Mouse (Mus musculus) forebrain, embryonic 13.5 days (tissue): ENCODE data around the gene Gal. TPM values are rescaled to one million over a fixed set of nuclear protein-coding genes. Genes with fewer than 3 reads are reported as not detected.

ENCODE experiments used
- ATAC-seq: fragments of 200-750 bp; cut with Nextera tagmentation; 2 replicates; pipeline ENCODE4 v1.8.0; 2017
- H3K27ac ChIP-seq: fragments of 300-500 bp; sonication (generic); 2 replicates; pipeline ENCODE4 v1.5.1; 2015; ENCODE audit warnings: inconsistent platforms, mild to moderate bottlenecking, moderate library complexity
- H3K27me3 ChIP-seq: fragments of 300-500 bp; sonication (generic); 2 replicates; pipeline ENCODE4 v1.6.1; 2015; ENCODE audit warnings: mild to moderate bottlenecking, inconsistent platforms
- H3K36me3 ChIP-seq: fragments of 300-500 bp; sonication (generic); 2 replicates; pipeline ENCODE4 v1.6.1; 2015; ENCODE audit warnings: mild to moderate bottlenecking, inconsistent platforms; ENCODE audit not compliant: poor library complexity, severe bottlenecking
- H3K4me1 ChIP-seq: fragments of 300-500 bp; sonication (generic); 2 replicates; pipeline ENCODE4 v1.6.1; 2015; ENCODE audit warnings: inconsistent platforms
- H3K4me2 ChIP-seq: fragments of 300-500 bp; sonication (generic); 2 replicates; pipeline ENCODE4 v1.6.1; 2015; ENCODE audit warnings: inconsistent platforms, mild to moderate bottlenecking, moderate library complexity
- H3K4me3 ChIP-seq: fragments of 300-500 bp; sonication (generic); 2 replicates; pipeline ENCODE4 v1.5.1; 2015; ENCODE audit warnings: mild to moderate bottlenecking, inconsistent platforms
- H3K9ac ChIP-seq: fragments of 300-500 bp; sonication (generic); 2 replicates; pipeline ENCODE4 v1.6.1; 2015; ENCODE audit warnings: mild to moderate bottlenecking, inconsistent platforms
- H3K9me3 ChIP-seq: fragments of 300-500 bp; sonication (generic); replicated peaks from 2 replicates; pipeline ENCODE4 v1.6.1; 2016; ENCODE audit warnings: inconsistent platforms
- WGBS: fragments of 180-500 bp; shearing (Covaris S2); methylation state at CpG from one replicate; pipeline ENCODE4 v1.1.7; 2015; 5-methylcytosine and 5-hydroxymethylcytosine counted together
- polyA plus RNA-seq: library from polyadenylated mRNA; unstranded; fragments of >200 nt; fragmentation: Nextera tagmentation; extraction: Ambion mirVana; gene quantifications from 2 replicates; pipeline ENCODE4 v1.2.1, GENCODE M21; 2015

The Gal gene
- 2.4 and 2.8 TPM in 2 replicates for polyA plus RNA-seq

DNA sequence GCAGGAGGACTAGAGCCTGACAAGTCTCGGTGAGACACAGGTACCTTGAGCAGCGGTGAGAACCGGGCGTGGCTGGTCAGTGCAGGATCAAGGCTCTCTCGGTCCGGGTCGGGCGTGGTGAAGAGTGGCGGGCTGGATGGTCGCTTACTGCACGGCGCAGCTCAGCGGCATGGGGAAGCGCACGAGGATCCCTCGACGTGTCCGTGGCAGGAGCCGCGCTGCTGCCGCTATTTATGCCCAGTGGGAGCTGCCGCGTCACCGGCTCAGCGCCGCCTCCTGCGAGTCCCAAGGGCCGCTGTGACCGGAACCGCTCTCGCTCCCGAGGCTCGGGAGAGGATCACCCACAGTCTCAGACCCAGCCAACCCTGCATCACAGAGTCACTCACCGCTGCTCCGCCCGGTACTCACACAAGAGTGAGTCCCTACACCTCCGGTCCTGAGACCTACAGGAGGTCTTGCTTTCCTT is at the start of gene Gal:
TSS of gene Gal (minus strand) at position 277 of the 466 bp plus-strand sequence.
- Histone ChIP-seq H3K4me3 (peak within 1 kb of the TSS; percentile 32), H3K27ac (no peak within 1 kb of the TSS), H3K27me3 (peaks cover 34% of the 10 kb centered on the region), H3K9me3 (no peaks in the 10 kb centered on the region), H3K4me1 (peaks cover 8% of the 10 kb centered on the region), H3K36me3 (no peaks in the 10 kb centered on the region), H3K9ac (peak within 1 kb of the TSS; percentile 58), H3K4me2 (peak within 1 kb of the TSS; percentile 63)
- WGBS, result 2% methylated on average over 37 of the region's 37 CpGs
- ATAC-seq, result peak; percentile 55; the same call in 1 of the 2 replicates

DNA sequence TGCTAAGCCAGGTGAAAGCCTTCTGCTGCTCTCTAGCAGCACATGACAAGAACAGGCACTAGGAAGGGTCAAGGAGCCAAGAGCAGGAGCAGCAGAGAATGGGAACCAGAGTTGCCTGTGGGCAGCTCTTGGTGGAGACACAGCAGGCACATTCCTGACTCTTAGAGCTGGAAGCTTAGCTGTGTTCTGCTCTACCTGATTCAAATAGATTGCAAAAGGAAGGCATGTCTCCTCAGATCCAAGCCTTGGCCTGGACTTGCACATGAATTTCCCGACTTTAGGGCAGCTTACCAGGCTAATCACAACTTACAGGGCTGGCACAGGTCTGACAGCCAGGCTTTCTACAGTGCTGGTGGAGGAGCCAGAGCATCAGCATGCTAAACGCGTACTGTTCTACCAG is 45.6 kb upstream of the Gal start:
- Histone ChIP-seq H3K36me3 (peaks cover 100% of the 10 kb centered on the region), H3K9ac (no peak overlapping the region), H3K4me2 (no peak overlapping the region), H3K4me1 (no peaks in the 10 kb centered on the region), H3K27ac (no peak overlapping the region), H3K4me3 (no peak overlapping the region), H3K27me3 (no peaks in the 10 kb centered on the region), H3K9me3 (no peaks in the 10 kb centered on the region)
- WGBS, result 94% methylated on average over 3 of the region's 3 CpGs
- ATAC-seq, result no peak

GRCm38 (mm10) chr19:3458331-3459099 is 44.2 kb upstream of the Gal start:
- H3K9ac ChIP-seq, result no peak overlapping the region
- H3K36me3 ChIP-seq, result peaks cover 100% of the 10 kb centered on the region
- H3K4me2 ChIP-seq, result no peak overlapping the region
- H3K4me3 ChIP-seq, result no peak overlapping the region
- no peaks in the 10 kb centered on the region for H3K9me3 ChIP-seq
- no peak overlapping the region for H3K27ac ChIP-seq
- no peaks in the 10 kb centered on the region for H3K4me1 ChIP-seq
- ATAC-seq, result no peak
- no peaks in the 10 kb centered on the region for H3K27me3 ChIP-seq
- WGBS, result 94% methylated on average over 6 of the region's 6 CpGs

DNA sequence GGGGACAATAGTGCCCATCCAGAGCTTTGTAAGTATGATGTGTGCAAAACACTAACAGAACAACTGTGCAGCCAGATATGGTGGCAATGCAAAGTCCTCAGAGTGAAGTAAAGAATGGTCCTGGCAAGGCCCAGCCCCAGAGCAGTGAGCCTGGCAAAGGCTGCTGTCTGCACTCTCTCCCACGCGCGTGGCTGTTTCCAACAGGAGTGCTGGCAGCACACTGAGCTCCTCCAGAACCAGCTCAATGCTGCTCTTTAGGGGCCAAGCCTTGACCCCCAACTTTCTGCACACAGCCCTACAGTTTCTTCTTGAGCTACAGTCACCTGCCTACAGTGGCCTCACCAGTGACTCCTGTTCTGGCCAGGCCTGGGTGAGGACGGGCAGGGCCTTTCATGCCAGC is 43.4 kb upstream of the Gal start:
- no peaks in the 10 kb centered on the region for H3K27me3 ChIP-seq
- peaks cover 99% of the 10 kb centered on the region for H3K36me3 ChIP-seq
- H3K4me3 ChIP-seq, result no peak overlapping the region
- H3K9me3 ChIP-seq, result no peaks in the 10 kb centered on the region
- ATAC-seq, result no peak
- over 99% methylated on average over 4 of the region's 4 CpGs for WGBS
- H3K4me2 ChIP-seq, result no peak overlapping the region
- no peak overlapping the region for H3K27ac ChIP-seq
- H3K9ac ChIP-seq, result no peak overlapping the region
- H3K4me1 ChIP-seq, result no peaks in the 10 kb centered on the region

DNA sequence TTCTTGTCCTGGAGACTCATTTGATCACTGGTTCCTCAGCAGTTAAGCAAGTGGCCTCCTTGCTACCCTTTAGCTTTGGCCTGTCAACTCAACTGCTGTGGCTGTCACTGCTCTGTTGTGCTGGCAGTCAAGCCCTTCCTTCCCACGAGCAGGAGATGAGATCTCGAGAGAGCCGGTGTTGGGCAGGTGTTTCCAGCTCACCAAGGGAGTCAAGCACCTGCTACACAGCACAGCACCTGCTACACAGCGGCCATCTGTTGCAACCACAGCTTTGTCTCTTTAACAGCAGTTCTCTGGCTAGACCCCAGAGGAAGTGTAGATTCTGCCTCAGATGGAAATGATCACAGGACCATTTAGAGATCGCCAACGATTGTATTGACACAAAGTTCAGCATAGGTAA is 37.3 kb upstream of the Gal start:
- WGBS, result 66% methylated on average over 6 of the region's 6 CpGs
- Histone ChIP-seq H3K4me2 (no peak overlapping the region), H3K36me3 (peaks cover 40% of the 10 kb centered on the region), H3K9ac (no peak overlapping the region), H3K9me3 (no peaks in the 10 kb centered on the region), H3K27me3 (no peaks in the 10 kb centered on the region), H3K4me3 (no peak overlapping the region), H3K27ac (peak overlapping the region; percentile 58), H3K4me1 (no peaks in the 10 kb centered on the region)
- no peak for ATAC-seq

DNA sequence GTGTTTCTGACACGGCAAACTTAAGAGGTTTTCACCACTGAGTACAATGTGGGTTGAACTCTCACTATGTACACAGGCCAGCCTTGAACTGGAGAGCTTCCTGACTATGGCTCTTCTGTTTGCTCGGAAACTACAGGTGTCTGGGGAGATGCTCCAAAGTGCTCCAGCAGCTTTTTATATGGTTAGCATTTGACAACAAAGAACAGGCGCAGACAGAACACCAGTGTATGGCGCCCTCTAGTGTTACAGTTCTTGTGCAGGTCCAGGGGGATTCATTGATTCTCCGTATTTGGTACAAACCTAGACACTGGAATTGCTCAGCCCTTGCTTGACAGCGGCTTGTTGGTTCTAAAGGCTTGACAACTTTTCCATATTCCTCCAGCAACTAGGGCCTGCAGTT is 36.8 kb upstream of the Gal start:
- H3K9me3 ChIP-seq, result no peaks in the 10 kb centered on the region
- 24% methylated on average over 6 of the region's 6 CpGs for WGBS
- no peak overlapping the region for H3K9ac ChIP-seq
- H3K4me1 ChIP-seq, result no peaks in the 10 kb centered on the region
- H3K4me2 ChIP-seq, result no peak overlapping the region
- H3K27ac ChIP-seq, result peak overlapping the region; percentile 58
- H3K27me3 ChIP-seq, result no peaks in the 10 kb centered on the region
- peak; percentile 84 for ATAC-seq
- H3K36me3 ChIP-seq, result peaks cover 35% of the 10 kb centered on the region
- no peak overlapping the region for H3K4me3 ChIP-seq

DNA sequence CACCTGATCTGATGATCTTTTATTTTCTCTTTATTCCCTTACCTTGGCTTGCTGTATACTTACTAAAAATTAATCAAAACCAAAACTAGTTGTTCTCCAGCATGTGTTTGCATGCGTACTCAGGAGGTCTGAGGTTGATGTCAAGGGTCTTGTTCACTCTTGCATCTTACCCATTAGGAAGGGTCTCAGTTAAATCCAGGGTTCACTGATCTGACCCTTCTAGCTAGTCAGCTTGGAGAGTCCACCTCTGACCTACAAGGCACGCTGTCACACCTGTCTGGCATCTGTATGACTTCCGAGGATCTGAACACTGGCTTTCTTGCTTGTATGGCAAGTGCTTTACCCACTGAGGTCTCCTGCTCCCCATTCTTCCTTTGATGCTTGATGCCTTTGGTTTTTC is 36.4 kb upstream of the Gal start:
- Histone ChIP-seq H3K36me3 (peaks cover 31% of the 10 kb centered on the region), H3K4me2 (no peak overlapping the region)
- peak; percentile 52; the same call in 1 of the 2 replicates for ATAC-seq

DNA sequence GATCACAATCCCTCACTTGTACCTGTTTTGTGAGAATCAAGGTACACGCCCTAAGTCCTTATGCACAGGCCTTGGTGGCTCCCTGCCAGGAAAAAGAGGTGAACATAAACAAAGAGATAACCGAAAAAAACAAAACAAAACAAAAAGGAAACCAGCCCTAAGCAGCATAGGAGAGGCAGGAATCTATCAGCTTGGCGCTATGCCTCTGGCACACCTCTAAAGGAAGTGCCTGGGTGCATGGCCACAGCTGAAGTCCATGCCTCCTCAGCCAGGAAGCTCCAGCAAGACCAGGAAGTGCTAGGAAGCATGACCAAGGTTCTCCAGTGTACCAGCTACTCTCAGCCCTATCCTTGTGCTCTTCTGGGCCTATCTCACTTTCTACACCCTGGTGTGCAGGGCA is 34.9 kb upstream of the Gal start:
- H3K9me3 ChIP-seq, result no peaks in the 10 kb centered on the region
- H3K4me3 ChIP-seq, result no peak overlapping the region
- no peaks in the 10 kb centered on the region for H3K4me1 ChIP-seq
- no peaks in the 10 kb centered on the region for H3K27me3 ChIP-seq
- no peak for ATAC-seq
- no peak overlapping the region for H3K9ac ChIP-seq
- no peak overlapping the region for H3K4me2 ChIP-seq
- peaks cover 16% of the 10 kb centered on the region for H3K36me3 ChIP-seq
- 78% methylated on average over 3 of the region's 3 CpGs for WGBS
- H3K27ac ChIP-seq, result no peak overlapping the region

More for the DNA sequence above, 36.4 kb upstream of the Gal start:
- no peaks in the 10 kb centered on the region for H3K4me1 ChIP-seq
- H3K9ac ChIP-seq, result no peak overlapping the region
- H3K27me3 ChIP-seq, result no peaks in the 10 kb centered on the region
- no peak overlapping the region for H3K4me3 ChIP-seq
- 94% methylated on average over 3 of the region's 3 CpGs for WGBS
- no peak overlapping the region for H3K27ac ChIP-seq
- no peaks in the 10 kb centered on the region for H3K9me3 ChIP-seq

GRCm38 (mm10) chr19:3447348-3447747 is 33.0 kb upstream of the Gal start:
- H3K4me2 ChIP-seq, result no peak overlapping the region
- H3K9me3 ChIP-seq, result no peaks in the 10 kb centered on the region
- 0 out of 2 replicates have a peak, but pooled peaks cover 6% of the 10 kb centered on the region for H3K27me3 ChIP-seq
- H3K4me1 ChIP-seq, result no peaks in the 10 kb centered on the region
- no peak for ATAC-seq
- H3K4me3 ChIP-seq, result no peak overlapping the region
- 72% methylated on average over 2 of the region's 3 CpGs for WGBS
- no peaks in the 10 kb centered on the region for H3K36me3 ChIP-seq
- no peak overlapping the region for H3K9ac ChIP-seq
- no peak overlapping the region for H3K27ac ChIP-seq

DNA sequence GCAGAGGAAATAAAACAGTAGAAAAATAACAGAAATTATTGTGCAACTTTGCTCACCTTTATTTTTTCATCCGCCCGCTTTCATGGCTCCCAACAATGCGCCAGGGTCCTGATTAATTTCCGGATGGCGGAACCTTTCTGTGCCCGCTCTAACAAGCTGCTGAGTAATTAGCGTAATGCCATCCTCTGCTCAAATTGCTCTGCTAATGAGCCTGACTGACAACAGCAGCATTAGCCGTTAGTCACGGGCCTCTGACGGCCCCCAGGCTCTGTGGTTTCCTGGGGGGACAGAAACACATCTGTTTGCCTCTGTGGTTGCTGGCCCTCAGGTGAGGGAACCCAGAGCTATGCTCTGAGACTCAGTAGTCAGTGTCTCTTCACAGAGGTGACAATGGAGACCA is 26.7 kb upstream of the Gal start:
- Histone ChIP-seq H3K4me3 (0 out of 2 replicates have a peak overlapping the region, but pooled peaks have one; percentile 7), H3K9me3 (no peaks in the 10 kb centered on the region), H3K27me3 (peaks cover 18% of the 10 kb centered on the region; the same call in 1 of the 2 replicates), H3K4me2 (peak overlapping the region; percentile 48), H3K4me1 (peaks cover 14% of the 10 kb centered on the region), H3K36me3 (no peaks in the 10 kb centered on the region), H3K27ac (no peak overlapping the region; the same call in 1 of the 2 replicates), H3K9ac (0 out of 2 replicates have a peak overlapping the region, but pooled peaks have one; percentile 21)
- 16% methylated on average over 10 of the region's 10 CpGs for WGBS
- ATAC-seq, result peak; percentile 88

DNA sequence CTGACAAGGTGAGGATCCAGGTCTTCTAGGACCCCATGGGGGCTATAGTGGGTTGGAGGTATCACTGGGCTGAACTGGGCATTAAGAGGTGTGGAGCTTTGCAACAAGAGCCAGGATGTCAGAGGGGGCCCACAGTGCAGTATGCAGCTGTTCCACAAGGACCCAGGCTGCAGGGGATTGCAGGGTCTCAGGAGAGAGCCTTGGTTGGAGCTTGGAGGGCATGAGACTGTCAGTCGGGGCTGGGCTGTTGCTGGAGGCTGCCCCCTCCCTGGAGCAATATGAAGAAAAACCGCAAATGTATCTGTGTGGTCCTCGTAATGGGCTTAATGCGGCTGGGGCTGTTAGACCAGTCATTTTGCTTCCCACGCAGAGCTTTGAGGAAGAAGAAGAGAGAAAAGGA is 26.3 kb upstream of the Gal start:
- H3K9me3 ChIP-seq, result no peaks in the 10 kb centered on the region
- H3K4me3 ChIP-seq, result 0 out of 2 replicates have a peak overlapping the region, but pooled peaks have one; percentile 7
- 13% methylated on average over 5 of the region's 5 CpGs for WGBS
- ATAC-seq, result peak; percentile 63
- H3K9ac ChIP-seq, result 0 out of 2 replicates have a peak overlapping the region, but pooled peaks have one; percentile 21
- peak overlapping the region; percentile 48 for H3K4me2 ChIP-seq
- no peak overlapping the region for H3K27ac ChIP-seq
- H3K27me3 ChIP-seq, result peaks cover 18% of the 10 kb centered on the region; the same call in 1 of the 2 replicates
- peaks cover 14% of the 10 kb centered on the region for H3K4me1 ChIP-seq
- no peaks in the 10 kb centered on the region for H3K36me3 ChIP-seq

GRCm38 (mm10) chr19:3437980-3438379 is 23.6 kb upstream of the Gal start:
- Histone ChIP-seq H3K4me3 (no peak overlapping the region), H3K27ac (no peak overlapping the region), H3K36me3 (no peaks in the 10 kb centered on the region), H3K9me3 (no peaks in the 10 kb centered on the region), H3K9ac (no peak overlapping the region), H3K4me1 (peaks cover 22% of the 10 kb centered on the region), H3K4me2 (no peak overlapping the region), H3K27me3 (peaks cover 18% of the 10 kb centered on the region; the same call in 1 of the 2 replicates)
- ATAC-seq, result no peak
- WGBS, result 74% methylated on average over 5 of the region's 5 CpGs
